Mouse (Mus musculus): Measurements from ENCODE around the gene Mri1.
"Not testable (repeated sequence)": the region's sequence is repeated elsewhere in the genome, so short reads cannot be mapped to it uniquely, and the experiment has no call there.

Mri1 gene

DNA sequence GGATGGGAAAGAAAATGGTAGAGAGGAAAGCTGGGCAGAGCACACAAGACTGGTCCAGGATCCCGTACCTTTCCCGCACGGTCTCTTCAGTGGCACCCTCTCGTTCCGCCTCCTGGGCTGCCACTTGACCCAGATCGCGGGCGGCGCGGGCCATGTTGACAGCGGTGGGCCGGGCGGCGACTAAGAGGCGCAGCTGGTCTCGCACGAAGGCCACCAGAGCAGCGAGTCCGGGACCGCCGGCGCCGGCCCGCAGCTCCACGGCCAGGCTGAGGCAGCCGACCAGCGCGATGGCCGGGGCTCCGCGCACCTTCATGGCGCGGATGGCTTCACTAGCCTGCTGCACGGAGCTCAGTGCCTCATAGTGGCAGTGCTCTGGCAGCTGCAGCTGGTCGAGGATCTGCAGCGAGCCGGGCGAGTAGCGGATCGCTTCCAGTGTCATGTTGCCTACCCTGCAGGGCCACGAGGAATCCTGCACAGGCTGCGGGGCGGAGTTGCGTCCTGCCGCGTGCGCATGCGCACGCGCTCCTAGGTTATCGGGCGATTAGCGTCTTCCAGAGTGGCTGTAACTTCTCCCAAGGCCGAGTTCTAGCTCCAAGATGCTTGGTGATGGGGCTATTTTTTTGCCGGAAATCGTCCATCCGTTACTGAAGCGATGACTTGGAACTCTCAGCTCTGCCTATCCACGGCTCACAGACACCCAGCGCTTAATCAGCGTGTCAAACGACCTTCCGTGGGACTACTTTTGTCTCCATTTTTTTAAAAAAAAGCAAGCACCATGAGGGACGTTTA lies at the start of gene Mri1:
Gene Mri1, minus strand, starts transcription at position 505 of the 789 bp plus-strand sequence.
- DNase-seq = peak; percentile 80

DNA sequence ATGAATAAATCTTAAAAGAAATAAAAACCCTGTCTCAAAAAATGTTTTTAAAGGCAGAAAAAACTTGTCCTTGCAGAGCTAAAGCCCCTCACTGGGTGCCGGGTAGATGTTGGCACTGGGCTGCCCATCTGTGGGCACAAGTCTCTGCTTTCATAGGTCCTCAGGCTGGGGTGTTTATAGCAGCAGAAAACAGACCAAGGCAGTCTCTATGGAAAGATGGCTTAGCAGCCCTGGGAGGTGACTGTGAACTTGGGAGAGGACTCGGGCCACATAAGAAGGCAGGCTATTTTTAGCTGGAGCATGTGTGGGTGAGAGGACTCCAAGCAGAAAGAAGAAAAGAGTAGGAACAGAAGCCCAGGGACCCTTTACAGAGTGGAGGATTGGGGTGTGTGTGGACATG lies 46.8 kb upstream of the Mri1 start:
- no peak for DNase-seq

DNA sequence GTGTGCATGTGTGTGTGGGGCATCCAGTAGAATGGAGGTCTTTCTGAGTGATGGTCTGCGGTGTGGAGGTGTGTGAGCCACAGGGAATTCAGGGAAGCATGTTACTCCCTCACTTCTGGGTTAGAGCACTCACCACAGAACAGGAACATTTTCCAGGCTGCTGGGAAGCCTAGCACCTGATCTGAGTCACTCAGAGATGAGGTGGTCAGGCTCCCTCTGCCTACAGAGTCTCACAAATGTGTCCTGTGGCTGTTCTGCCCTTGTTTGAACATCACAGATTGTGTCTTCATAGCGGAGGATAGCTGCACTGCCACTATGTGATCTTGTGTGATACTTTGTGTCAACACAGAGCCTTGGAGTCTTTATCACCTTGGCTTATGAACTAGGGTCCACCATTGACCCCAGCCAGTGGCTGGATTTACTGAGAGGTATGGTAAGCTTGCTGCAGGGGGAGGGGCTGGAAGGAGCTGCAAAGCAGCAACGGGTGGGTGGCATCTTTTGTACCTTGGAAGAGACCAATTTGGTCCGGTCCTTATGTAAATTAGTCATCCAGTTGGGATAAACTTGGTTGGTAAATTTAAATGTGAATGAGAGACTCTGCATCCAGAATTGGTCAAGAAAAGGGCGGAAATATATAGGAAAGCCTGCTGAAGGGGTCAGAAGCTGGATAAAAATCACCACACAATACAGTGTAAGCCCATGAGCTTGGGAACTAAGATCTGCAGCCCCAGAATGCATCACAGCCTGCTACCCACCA lies 40.1 kb upstream of the Mri1 start:
- DNase-seq = no peak

DNA sequence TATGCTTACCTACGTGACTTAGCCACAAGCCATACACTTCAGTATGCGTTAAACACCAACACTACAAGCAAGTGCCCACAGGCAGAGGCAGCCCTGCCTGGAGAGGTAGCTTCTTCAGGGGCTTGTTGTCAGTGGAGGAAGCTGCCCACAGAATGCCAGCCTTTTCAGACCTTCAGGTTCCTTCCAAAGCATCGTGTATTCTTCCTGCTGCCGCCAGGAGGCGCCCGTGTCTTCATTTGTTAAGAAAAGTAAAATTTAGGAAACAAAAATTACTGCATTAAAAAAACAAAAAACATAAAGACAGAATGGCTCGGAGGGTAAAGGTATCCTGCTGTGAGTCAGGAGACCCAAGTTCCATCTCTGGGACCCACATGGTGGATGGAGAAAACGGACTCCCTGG lies 34.6 kb upstream of the Mri1 start:
- DNase-seq = no peak

DNA sequence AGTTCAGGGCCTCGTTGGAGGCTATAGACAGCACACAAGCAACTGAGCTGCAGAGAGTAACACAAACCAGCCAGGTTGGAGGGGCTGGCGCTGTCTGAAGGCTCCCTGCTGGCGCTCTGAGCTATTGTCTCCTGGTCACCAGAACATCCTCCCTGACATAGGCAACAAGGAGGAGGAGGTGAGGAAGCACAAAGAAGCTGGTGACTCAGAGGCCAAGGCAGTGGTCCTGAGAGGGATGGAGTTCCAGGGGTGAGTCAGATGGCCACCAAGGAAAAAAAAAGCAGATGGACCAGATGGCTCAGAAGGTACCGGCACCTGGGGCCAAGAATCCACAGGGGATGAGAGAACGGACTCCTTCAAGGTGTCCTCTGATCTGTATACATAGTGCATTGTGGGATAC lies 34.0 kb upstream of the Mri1 start:
- no peak for DNase-seq

DNA sequence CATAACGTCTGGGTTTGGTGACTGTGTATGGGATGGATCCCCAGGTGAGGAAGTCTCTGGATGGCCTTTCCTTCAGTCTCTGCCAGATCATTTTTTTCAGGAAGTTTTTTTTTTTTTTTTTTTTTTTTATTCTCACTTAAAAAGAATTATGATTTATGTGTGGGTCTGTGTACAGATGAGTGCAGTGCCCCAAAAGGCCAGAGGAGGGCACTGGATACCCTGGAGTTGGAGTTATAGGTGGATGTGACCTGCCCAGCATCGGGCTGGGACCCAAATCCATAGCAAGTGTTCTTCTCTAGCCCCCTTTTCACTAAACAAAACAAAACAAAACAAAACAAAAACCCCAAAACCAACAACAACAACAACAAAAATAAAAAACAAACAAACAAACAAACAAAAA lies 31.8 kb upstream of the Mri1 start:
- DNase-seq = no peak

DNA sequence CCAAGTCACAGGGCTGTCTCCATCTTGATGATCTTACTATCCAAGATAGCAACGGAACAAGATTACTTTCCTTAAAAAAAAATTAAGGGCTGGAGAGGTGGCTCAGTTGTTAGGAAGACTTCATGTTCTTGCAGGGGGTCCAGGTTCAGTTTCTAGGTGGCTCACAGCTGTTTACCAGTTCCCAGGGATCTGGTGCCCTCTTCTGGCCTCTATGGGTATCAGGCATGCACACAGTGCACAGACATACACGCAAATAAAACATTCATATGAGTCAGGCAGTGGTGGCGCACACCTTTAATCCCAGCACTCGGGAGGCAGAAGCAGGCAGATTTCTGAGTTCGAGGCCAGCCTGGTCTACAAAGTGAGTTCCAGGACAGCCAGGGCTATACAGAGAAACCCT lies 28.5 kb upstream of the Mri1 start:
- not testable (repeated sequence) for DNase-seq

DNA sequence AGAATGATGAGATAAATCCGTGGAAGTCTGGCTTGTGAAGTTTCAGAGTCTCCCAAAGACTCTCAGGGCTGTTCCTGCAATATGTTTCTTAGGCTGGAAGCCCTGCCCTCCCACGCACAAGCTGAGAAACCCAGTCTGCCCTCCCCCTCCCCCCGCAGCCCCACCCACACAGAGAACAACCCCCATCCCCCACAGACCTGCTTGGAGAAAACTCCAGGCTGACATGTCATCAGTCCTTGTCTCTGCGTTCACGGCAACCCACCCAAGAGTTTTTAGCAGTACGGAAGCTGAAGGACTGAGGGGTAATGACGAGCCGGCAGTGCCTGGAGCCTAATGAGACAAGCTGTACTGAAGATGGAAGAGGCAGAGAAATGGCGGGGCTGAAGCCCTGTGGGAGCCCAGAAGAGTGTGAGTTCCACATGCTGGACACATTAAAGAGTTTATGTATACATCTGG lies 27.5 kb upstream of the Mri1 start:
- no peak for DNase-seq

DNA sequence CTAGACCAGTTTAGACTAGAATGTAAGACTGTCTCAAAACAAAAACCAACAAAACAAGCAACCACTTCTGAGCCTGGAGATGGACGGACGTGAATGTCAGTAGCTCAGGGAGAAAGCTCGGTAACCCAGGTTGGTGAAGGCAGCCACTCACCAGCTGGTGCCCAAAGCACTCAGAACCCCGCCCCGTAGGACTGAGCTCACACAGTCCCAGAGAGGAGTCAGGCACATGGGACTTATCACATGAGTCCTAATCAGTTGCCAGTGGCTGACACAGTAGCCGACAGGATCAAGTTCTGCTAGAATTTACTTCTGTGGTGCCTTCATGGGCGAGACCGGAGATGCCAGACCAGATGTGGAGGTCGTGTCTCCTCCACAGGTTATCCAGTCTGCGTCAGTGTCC lies 23.7 kb upstream of the Mri1 start:
- no peak for DNase-seq

DNA sequence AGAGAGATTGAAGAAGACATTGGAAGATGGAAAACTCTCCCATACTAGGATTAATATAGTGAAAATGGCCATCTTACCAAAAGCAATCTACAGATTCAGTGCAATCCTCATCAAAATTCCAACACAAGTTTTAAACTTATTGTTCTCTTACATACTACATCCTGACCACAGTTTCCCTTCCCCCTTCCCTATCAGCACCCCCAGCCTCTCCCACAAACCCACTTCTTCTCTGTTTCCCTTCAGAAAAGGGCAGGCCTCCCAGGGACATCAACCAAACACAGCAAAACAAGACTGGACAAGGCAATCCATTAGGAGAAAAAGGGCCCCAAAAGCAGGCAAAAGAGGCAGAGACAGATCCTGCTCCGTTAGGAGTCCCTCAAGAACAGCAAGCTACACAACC lies 19.3 kb upstream of the Mri1 start:
- DNase-seq = no peak

DNA sequence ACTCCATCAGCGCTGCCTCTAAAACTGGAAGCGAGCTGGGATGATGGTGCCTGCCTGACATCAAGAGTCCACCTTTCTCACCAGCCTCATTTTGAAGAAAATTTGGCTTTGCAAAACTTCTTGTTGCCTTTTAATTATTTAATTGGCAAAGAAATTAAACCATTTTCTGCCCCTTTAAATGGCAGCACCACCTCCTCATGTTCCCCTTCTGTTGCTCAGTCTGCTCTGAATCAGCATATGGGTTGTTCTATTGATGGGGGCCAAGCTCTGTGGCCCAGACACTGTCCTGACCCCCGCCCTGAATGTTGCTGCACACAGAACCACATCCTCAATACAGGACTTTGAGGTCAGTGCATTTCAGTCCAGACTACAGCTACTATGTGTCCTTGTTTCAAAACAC lies 16.8 kb upstream of the Mri1 start:
- no peak for DNase-seq

DNA sequence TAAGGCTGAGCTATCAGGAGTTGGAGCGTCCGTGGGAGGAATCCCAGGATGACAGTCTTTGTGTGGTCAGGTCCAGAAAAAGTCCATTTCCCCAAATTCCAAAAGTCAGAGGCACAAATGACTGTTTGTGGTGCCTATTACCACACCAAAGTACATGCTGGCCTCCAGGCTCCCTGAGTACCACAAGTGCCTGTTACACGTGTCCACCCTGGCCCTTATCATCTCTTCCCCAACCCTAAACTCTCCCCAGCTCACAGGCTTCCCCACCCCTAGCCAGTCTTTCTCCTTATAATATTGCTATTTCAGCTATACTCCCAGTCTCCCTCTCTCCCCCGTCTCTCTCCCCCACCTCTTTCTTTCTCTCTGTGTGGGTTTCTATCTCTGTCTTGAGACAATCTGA lies 15.2 kb upstream of the Mri1 start:
- DNase-seq = no peak

DNA sequence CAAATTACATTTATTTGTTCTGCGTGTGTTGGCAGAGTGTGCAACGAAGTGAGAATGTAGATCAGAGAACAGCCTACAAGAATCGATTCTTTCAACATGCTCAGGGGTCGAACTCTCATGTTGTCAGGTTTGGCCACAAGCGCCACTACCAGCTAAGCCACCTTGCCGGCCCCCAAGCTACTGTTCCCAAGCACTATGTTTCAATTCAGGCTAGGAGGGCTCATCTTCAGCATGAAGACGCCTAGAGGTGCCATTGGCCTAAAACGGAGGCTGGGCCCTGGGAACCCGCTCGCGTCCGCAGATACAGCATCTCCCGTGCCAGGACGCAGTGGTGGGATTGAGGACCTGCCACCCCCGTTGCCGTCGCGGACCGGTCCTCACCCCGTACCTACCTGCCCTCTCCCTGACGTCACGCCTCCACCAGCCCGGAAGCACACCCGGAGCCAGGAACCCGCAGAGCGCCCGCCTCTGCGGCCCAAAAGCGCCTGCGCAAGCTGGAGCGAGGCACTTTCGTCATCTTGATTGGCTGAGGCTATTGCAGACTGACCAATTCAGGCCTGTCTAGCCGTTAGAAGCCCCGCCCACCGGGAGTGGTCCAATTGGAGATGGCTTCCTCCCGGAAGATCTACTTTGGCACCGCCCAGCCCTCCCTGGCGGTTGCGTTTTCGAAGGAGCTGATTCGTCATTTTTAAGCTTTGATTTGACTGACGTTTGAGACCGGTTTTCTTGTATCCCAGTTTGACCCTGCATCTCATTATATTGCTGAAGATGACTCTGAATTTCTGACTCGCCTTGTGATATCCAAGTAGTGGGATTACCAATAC lies 13.0 kb upstream of the Mri1 start, which contains the start of gene Ccdc130:
Gene Ccdc130, minus strand, starts transcription at position 431 of the 824 bp plus-strand sequence.
- DNase-seq = peak; percentile 100

DNA sequence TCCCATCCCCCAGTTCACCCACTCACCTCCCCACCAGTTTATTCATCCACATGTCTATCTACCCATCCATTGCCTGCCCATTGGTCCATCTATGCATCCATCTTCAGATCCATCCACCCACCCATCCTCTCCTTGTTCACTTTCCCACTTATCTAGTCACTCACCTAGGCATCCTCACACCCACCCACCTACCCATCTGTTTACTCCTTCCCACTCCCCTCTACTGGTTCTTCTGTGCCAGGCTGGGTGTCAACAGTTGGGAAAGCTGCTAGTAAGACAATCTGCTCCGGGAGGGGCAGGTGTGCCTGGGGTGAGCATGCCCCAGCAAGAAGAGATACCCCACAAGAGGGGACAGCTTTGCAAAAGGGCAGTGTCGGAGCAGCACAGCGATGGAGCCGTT lies 4.0 kb upstream of the Mri1 start:
- DNase-seq = no peak

DNA sequence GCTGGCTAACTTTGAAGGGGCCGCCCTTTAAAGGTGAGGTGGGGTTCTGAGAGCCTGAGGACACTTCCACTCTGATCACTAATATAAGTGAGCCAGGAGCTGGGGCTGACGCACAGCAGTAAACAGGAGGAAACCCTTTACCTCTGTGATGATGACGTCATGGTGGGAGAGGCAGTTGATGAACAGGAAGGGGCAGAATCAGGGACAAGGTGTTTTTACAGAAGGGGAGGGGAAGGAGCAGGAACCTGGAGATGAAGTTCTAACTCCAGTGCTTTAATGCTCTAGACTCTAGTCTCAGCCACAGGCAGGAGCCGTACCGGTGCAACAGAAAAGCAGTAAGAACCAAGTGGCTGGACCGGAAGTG lies 686 bp downstream of the Mri1 start:
- DNase-seq = no peak

DNA sequence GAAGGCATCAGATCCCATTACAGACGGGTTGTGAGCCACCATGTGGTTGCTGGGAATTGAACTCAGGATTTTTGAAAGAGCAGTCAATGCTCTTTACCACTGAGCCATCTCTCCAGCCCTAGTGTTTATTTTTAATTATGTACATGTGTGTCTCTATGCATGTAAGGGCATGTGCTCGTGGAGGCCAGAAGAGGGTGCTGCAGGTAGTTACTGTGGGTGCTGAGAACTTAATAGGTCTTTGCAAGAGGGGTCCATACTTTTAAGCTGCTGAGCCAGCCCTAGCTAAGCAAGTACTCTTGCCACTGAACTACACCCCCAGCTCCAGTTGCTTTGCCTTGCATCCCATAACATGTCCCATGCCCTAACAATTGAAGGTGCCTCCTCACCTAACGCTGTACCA lies 1.3 kb downstream of the Mri1 start:
- DNase-seq = no peak

DNA sequence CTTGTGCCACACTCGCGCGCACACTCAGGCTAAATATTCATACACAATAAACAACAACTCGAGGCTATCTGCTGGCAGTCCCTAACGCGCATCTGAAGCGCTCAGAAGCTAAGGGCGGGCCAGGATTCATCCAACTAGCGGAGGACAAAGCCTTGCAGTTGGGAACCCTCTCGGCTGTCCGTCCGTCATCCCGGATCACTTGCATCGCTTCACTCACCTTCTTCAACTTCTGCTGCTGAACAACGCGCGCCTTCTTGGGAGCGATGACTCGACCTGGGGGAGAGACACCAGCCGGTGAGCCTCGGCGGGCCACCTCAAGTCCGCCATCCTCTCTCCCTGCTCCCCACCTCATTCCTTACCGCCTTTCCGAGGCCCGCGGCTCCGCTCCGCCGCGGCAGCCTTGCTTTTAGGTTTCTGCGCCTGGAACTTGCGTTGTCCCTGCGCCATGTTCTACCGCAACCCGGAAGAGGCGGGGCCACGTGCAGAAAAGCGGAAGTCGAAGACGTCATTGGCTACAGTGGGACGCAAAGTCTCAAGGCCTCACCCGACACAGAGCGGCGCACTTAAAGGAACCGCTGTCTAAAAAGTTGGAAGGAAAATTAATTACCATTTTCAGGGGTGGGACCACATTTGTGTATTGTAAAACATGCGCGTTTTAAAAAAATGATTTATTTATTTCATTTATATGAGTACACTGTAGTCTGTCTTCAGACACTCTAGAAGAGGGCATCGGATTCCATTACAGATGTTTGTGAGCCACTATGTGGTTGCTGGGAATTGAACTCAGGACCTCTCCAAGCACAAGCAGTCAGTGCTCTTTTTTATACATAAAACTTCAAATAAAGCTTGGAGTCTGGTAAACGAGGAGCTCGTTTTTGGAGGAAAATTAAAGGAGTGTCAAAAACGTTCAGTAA lies 7.6 kb downstream of the Mri1 start, which contains the start of gene D8Ertd738e:
Gene D8Ertd738e, minus strand, starts transcription at position 463 of the 914 bp plus-strand sequence.
- DNase-seq = peak; percentile 85

DNA sequence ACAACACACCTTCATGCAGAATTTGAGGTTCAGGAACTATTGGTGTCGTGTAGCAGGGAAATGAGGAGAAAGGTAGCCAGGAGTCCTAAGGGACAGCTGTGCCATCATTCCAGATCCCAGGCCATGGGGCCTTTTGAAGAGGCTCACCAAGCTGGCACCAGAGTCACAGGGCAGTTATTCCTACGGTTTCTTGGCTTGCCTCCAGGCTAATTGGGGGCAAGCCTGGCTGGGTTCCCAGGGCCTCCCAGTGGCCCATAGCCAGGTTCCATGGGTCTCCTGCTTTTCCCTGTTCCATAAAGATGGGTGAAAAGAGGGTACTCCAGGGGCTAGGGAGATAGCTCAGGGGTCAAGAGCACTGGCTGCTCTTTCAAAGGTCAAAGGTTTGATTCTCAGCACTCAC lies 15.3 kb downstream of the Mri1 start:
- peak; percentile 62 for DNase-seq

DNA sequence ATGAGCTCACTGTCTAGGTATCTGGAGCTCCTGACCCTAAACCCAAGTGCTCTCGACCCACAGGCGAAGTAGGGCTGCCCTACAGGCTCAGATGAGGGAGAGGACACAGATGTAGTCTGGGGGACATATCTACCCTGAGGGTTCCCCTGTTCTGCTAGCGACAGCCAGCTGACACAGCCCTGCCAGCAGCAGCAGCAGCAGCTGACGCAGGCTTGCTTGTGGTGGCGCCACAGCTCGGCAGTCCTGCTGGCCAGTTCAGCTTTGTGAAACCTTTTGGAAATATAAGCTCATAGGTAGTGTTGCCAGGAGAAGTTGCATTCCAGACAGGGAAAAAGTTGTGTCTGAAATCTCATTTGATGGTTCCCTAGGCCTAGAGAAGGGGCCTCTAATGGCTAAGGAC lies 16.0 kb downstream of the Mri1 start:
- DNase-seq = no peak

DNA sequence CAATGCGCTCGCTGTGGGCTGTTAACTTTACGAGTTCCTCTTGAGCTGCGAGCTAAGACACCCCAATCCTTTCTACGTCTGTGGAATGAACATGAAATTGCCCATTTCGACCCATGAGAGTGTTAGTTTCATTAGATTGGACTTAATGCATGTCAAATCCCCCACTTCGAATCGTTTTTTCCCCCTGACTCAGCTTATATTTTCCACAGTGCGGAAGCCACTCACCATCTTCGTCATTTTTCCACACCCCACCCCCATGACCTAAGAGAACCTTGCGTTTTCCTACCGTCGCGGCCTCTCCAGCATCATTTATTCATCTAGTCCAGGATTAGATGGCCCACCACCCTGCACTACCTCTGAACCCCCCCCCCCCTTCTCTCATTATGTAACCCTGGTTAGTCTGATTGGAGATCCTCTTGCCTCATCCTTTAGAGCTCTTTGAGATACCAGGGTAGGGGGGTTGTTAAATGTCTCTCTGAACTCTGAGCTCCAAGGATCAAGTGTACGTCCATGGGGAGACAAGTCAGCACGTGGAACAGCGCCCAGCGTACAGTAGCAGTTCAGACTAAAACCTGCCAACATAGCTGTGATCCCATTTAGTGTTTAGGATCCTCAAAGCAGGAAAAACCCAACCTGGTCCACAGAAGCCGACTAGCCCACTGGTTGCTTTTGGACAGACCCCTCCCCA lies 19.4 kb downstream of the Mri1 start:
- DNase-seq = no peak

DNA sequence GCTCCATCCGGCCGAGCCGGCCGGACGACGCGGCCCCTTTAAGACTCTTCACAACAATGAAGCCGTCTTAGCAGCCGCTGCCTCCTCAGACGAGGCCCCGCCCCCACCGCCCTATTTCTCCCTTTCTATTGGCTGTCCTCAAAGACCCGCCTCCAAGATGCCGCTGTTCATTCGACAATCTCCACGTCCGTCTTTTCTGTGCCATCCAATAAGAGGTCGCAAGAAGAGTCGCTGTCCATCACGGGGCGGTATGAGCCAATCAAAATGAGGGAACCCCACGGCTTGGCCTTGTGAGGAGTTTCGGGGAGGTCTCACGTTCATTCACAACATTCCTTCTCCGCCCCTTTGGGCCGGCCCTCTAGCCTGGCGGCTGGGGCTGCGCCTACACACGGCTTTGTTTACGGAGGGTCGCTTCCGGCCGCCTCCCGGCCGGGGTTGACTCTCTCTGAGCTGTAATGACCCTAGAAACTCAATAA lies 20.1 kb downstream of the Mri1 start, which contains the start of gene Zswim4:
Gene Zswim4, minus strand, starts transcription at position 58 of the 476 bp plus-strand sequence.
- peak; percentile 100 for DNase-seq
